Mouse (Mus musculus): ENCODE measurements around the gene Nos1ap.

The Nos1ap gene

DNA sequence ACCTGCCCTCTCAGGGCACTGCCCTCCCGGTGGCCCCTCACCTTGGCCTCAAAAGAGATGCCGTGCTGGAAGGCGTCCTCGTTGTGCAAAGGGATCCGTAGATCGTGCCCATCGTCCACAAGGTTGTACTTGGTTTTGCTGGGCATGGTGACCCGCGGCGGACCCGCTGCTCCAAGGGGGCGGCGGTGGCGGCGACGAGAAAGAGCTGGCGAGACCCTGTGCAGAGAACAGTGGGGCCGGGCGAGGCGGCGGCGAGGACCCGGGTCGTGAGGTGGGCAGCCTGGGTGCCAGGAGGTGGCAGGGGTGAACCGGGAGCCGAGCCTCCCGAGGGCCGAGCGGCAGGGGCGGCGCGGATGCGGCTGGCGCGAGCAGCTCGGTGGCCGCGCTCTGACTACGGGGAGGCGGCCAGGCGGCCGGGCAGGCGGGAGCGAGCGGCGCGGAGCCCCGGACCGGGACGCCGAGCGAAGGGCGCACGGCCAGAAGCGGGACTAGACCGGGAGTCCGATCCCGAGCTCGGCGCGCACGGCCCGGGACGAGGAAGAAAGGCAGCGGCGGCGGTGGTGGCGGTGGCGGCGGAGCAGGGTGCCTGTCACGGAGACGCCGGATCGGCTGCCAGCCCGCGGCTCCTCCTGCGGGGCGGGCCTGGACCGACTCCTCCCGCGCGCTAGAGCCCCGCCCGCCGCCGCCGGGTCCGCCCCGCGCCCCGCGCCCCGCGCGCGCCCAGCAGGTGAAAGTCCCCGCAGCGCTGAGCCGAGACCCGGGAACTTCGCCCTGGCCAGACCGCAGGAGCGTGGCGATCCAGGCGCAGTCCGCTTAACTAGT, at the start of gene Nos1ap:
Gene Nos1ap (minus strand): TSS at position 643 of the 822 bp plus-strand sequence.
- DNase-seq, result peak; percentile 88 to 95

DNA sequence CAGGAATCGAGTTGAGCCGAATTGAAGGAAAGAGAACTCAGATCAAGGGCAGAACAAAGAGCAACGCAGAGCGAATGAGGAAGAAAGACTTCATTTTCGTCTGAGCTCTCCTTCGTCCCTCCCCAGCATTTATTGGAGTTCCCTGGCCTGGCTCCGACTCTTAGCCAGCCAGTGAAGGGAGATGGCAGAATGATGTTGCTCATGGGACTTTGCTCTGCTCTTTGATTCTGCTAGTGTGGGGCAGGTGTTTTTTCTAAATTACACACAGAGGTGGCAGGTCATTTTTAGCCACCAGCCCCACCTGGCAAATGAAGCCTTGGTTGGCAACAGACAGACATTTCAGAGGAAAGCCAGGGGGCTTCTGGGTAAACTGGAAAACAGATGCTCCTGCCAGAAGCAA, 49.3 kb upstream of the Nos1ap start:
- DNase-seq, result no peak

DNA sequence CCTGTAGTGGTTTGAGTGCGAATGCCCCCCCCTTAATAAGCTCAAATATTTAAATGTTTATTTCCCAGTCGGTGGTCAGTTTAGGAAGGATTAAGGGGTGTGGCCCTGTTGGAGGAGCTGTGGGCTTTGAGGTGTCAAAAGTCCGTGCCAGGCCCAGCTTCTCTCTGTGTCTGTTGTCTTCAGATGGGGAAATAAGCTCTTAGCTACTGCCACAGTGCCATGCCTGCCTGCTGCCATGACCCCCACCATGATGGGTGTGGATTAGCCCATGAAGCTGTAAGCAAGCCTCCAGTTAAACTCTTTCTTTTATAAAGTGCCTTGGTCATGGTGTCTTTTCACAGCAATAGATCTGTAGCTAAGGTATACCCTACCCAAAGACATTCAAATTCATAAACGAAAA, 43.2 kb upstream of the Nos1ap start:
- DNase-seq, result no peak

DNA sequence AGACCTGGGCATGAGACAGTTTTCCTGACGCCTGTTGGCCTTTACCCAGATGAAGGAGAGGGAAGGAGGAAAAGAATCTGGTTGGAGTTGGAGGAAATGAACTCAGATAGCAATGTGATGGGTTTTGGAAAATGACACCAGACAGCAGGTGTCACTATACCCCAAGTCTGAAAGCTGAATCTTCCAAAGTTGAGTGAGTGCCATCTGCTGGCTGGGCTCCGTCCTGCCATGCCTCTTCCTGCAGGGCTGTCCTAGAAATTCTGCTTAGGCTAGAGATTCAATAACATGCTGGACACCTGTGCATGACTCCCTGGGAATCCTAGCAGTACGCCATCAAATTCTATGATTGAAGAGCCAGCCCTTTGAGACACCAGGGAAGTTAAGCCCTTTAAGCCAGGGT, 42.7 kb upstream of the Nos1ap start:
- DNase-seq, result peak; percentile 81 to 91

DNA sequence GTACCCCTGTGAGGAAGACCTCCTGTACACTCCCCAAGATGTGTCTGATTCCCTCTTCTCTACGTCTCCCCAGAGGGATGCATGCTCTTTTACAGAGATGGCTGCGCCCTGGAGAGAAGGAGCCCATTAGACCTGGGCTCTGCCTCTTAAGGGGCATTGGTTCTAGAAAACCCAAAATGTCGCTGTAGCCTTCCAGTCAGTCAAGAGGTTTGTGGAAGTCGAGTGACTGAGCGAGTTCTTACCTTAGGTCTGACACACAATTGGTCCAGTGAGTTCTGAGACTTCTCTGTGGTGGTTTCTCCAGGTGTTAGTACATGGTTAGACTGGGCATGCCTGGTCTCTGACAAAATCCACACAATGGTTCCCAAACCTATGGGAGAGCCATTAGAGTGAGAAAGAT, 41.9 kb upstream of the Nos1ap start:
- no peak for DNase-seq

DNA sequence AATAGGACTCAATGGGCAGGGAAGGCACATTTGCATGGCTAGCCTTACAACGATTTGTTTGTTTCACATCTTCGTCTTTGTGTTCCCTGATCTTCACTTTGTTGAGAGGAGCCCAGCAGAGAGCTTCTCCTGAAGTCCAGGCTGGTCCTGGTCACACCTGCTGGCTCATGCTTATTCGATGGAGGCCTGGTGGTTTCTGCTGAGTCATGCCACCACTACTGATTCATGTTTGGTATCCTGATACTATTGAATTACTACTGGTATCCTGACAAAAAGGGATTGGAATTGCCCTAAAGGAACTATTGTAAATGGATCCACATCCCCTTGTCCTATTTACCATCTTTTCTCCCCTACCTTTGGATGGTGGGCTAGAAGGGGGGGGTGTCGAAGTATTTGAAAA, 40.8 kb upstream of the Nos1ap start:
- no peak for DNase-seq

DNA sequence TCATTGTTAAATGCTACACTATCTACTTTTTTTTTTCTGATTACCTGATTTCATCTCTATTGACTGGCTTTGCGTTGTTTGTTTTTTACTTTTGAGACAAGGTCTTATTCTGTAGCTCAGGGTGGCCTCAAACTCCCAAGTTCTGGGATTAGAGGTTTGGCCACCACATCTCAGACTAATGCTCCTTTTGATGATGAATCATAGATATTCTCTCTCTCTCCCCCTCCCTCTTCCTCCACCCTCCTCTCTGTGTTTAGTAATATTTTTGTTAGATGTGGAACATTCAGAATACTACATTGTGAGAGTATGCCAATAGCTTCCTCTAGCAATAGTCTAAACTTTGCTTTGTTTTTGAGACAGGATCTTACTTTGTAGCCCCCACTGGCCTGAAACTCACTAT, 33.8 kb upstream of the Nos1ap start:
- no peak for DNase-seq

DNA sequence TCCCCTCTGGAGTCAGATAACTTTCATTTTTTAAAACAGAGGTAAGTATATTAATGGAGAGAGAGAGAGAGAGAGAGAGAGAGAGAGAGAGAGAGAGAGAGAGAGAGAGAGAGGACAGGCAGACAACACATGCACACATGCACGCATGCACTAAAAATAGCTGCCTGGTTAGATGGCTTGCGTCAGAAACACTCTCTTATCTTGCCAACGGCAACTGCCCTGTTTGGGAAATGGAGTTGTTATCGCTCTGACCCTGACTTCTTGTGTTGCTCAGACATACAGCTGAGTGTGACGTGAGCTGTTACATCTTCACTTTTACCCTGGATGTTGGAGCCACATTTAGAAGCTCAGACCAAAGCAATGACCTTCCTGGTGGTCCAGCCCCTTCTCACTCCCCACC, 33.3 kb upstream of the Nos1ap start:
- no peak for DNase-seq

DNA sequence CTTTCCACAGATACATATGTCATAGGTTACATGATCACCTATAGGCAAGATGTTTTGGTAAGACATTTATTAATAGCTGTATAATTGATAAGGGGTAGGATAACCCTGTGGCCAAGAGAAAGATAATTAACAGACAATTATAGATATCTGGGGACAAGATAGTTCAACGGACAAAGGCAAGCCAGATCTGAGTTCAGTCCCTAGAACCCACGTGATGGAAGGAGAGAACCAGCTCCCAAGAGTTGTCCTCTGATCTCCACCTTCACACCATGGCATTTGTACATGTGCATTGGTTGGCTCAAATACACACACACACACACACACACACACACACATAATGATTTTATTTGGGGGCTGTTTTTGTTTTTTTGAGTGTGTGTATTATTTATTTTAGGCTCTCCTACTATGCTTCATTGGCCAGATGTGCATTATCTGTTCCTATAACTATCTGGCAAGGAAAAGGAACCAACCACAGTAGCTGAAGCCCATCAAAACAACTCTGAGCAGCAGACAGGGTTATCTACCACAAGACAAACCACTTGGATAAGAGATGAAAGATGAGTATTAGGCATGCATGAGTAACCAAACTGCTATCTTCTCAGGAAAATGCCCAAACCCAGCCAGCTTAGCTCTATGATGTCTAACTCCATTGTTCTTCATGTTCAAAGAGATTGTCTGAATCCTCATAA, 30.2 kb upstream of the Nos1ap start:
- DNase-seq, result no peak

DNA sequence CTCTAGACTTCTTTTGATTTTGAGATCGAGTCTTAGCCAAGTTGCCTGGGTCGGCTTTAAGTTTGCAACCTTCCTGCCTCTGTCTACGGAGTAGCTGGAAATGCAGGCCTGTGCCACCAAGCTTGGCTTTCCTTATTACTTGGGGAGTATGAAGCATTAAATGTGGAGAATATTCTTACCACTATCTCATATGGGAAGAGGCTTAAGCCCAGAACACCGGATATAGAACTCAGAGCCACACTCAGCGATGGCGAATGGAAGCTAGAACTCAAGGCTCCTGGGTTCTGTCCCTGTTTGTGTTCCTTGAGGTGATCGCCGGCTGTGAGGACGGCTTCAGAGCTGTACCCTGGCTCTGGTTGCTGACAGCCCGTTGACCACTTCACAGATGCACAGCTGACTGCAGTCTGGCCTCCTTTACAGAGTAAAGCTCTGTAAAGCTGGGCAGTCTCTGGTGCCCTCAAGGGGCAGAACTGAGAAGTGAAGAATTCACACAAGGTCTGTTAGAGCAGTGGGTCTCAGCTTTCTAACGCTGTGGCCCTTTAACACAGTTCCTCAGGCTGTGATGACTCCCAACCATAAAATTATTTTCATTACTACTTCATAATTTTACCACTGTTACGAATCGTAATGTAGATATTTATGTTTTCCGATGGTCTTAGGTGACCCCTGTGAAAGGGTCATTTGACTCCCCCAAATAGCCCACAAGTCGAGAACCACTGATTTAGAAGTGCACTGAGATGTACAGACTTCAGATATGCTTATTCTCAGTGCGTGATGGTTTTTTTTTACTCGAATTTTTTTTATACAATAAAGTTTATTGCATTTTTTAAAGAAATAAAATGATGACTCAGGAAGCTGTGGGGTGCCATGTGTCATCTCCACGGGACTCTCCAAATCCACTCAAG, 23.6 kb upstream of the Nos1ap start:
- peak; percentile 68 to 84 for DNase-seq

DNA sequence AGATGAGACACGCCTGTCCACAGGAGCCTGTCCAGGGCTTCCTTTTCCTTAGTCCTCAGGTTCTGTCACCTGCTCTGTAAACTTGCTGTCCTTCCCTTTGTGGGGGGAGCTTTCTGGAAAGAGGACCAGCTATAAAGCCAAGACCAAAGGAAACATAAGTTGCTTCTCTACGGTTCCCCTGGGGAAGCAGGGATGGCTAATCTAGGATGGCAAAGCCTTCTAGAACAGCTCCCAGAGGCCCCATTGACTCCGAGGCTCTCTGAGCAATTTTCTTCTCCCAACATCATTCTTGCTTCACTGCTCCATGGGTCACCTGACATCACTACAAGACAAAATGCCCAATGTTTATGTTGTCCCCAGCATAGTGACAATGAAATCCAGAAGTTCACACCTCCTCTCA, 22.0 kb upstream of the Nos1ap start:
- no peak for DNase-seq

DNA sequence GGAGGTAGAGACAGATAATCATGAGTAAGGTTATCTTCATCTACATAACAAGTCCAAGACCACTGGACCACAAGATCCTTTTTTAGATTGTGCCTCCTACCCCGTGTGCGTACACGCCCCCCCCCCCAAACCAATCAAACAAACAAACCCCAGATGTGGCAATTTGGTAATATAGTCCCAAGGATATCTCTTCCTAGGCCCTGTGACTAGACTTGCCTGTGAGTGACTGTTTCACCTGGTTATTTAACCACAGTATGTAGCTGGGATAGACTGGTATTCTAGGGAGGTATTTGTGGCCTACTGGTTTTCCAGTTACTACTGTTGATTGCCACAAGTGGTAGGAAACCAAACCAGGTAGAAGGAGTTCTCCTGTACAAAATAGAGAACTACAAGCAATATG, 21.0 kb upstream of the Nos1ap start:
- no peak for DNase-seq

DNA sequence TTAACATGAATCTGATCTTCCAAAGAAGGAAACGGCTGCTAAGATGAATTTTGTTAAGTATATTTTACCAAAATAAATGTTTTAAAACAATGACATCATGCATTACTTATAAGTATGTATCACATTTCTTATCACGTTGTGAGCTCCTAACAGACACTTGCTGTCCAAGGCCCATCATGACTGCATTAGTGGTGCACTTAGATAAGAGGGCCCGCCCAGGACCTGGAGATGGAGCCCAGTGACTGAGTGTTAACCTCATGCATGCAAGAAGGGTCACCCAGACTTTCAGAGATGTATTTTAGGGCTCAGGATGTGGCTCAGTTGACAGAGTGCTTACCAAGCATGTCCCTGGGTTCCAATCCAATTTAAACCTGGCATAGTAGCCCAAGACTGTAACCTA, 20.6 kb upstream of the Nos1ap start:
- DNase-seq, result no peak

DNA sequence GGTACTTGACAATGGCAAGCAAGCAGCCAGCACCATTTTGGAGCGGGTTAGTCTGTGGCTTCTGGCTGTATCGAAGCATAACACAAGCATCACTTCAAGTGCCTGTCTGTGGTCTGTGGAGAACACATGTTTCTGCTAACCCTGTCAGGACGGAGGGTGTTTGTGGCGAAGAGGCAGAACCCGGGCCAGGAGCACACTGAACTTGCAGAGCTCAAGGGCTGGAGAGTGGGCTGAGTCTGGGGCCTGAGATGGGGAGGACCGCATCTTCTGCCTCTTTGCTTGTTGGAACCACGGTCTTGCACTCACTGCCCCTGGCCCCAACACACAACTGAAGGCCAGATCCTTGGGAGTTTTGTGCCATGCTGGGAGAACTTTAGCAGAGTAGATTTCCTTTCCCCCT, 20.2 kb upstream of the Nos1ap start:
- no peak for DNase-seq

DNA sequence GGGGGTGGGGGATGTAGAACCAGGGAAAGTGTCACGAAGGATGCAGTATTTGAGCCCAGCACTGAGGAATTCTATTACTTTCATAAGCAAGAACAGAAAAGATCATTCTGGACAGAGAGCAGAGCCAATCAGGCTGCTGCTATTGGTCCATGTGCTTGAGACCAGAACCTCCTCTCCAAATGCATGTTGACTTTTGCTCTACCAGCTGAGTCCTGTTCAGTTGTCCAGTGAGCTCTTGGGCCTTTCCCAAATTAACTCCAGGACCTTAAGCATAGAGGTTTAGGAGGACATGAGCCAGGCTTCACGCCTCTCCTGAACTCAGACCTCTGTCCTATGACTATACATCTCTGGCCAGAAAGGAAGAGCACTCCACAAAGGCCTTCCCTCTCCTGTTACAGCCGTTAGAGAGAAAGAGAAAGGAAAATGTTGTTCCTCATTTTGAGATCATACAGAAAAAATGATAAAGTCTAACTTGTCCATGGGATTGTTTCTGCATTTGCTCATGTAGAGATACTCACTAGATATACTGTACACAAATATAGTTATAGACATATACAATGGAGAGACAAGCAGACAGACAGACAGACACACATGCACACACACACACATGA, 18.9 kb upstream of the Nos1ap start:
- no peak for DNase-seq

DNA sequence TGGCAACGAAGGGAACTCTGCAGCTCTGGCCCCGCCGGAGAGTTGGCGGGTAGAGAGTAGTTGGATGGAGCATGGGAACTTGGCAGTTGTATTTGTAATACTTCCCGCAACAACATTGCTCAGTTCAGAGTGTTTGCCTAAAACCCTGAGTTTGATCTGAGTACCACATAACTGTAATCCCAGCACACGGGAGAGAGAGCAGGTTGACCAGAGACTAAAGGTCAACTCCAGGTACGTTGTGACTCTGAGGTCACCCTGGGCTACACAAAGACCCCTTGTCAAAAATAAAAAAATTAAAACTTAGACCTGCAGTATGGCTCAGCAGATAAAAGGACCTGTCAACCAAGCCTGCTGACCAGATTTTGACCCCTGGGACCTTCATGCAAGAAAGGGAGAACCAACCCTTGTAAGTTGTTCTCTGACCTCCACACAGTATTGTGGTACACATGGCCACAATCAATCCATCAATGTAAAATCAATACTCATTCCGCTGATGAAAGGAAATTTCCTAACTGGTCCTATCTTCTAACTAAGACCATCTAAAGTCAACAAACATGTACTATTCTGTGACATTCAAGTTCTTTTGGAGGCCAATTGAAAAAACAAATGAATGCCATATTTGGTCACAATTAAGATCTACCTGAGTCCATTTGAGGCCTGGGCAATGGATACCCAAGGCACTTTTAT, 17.7 kb upstream of the Nos1ap start:
- no peak for DNase-seq

DNA sequence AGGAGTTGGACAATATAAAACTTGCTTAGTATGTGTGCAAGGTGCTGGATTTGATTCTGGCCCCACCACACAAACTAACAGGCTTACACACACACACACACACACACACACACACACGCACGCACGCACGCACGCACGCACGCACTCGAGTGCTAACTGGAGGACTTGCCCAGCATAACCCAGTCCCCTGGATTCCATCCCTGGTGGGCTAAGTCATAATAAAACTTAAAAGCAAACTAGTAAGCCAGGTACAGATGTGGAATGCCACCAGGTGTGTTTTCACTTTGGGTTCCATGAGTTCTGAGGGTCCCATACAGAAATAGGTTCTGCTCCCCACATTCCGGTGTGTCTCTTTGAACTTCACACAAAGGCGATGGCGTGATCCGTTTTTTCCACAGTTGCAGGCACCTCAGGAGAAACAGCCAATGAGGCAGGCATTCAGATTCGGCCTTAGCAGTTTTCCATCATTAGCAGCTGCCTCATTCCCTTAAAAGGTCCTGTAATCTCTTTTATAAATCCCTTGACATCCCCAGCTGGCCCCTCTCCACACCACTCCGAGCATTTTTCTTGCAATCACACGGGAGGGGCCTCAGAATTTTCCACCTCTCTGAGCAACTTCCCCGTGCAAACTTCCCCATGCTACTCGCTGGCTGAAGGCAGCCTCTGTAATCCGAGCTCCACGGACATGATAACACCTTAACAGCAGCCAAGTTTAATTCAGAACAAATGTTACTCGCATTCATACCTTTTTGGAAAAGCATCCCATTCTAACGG, 15.8 kb upstream of the Nos1ap start:
- DNase-seq, result no peak

DNA sequence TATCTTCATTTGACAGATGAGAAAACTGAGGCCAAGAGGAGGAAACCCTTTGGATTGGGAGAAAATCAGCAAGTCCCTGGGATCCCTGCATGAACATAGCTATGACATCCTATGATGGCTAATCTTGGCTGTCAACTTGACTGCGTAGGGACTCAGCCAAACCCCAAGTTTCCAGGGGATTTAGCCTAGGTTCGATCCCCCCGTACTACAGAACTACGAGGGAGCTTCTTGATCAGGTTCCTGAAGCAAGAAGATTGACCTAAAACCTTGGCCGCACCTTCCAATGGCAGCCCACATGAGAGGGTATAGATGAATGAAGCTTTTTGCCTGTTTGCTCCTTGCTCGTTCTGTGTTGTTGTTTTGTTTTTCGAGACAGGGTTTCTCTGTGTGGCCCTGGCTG, 4.9 kb upstream of the Nos1ap start:
- no peak for DNase-seq

DNA sequence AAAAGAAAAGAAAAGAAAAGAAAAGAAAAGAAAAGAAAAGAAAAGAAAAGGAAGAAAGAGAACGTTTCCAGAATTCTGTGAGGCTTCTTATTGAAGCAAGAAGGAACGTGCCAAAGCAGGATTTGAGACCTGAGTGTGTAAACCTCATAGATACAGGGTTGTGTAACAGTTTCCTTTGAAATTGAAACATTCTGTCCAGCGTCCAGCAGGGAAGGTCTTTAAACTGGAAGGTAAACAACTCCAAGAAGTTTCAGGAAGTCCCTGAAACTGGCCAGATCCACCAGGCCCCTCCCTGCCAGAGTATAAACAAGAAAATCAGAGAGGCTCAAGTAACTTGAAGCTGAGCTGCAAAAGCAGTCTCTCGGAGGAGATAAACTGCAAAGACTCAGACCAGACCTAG, 870 bp upstream of the Nos1ap start:
- peak in 1 of 2 experiments; percentile 43 for DNase-seq

DNA sequence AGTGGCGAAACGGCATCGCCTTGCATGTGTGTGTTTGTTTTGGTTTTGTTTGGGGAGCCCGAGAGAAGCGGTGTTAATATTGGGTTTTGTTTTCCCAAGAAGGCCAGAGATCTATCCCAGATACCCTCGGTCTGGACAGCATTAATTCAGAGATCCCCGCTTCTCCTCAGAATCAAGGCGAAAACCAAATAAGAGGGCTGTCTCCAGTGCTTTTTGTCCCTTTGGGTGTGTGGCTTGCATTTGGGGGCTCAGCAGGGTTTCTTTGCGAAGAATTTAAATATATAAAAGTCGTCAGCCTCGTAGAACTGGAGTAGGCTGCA, 340 bp upstream of the Nos1ap start:
- DNase-seq, result no peak

DNA sequence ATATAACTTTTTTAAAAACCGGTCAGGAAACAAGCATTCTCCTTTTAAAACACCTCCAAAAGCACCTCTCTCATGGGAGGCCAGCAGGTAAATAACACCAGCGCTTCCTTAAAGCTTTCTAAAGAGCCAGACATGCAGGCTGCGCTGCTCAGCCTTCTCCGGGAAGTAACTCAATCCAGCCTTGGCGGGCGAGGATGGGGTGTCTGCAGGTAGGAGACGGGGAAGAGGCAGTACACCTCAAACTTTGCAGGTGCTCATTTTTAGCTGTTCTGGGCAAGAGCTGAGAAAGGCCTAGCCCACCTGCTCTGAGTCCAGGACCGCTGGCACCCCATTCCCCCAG, 812 bp downstream of the Nos1ap start:
- DNase-seq, result peak in 1 of 2 experiments; percentile 50

DNA sequence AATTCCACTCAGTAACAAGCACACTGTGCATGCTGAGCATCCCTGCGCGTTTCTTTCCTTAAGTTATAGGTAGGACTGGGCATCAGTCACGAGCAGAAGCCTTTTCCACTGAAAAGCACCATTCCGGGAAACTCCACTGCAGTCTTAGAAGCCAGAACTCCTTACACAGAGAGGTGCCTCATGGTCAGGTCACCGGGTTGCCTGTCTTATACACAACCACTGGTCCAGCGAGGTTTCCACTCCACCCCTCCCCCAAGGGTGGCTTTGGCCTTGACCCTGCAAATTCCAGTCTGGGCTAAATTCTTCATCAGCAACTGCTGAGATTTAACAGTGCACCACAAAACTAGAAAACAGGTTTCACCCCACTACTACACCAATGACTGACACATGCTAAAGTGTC, 1.3 kb downstream of the Nos1ap start:
- DNase-seq, result peak; percentile 71 to 80
